Mouse (Mus musculus) left cerebral cortex, adult 6 months (tissue): Measurements from ENCODE around the gene Unc93b1. TPM values are rescaled to one million over a fixed set of nuclear protein-coding genes. Genes with fewer than 3 reads are reported as not detected.

Source experiments
- long read RNA-seq, 2 experiments: library from polyadenylated mRNA; unstranded; transcript quantifications; one replicate each; pipeline ENCODE4 v2.0.0; 2019 to 2020
- polyA plus RNA-seq: library from polyadenylated mRNA; unstranded; fragments of <200 nt; fragmentation: Nextera tagmentation; gene quantifications from 2 replicates; pipeline ENCODE4 v1.2.3, GENCODE M21; 2021

The Unc93b1 gene
- polyA plus RNA-seq, result 20.5 and 23.3 TPM in 2 replicates
- long read RNA-seq, experiment 1, transcript Unc93b1-203 (11 exons, 2,266 nt), result major isoform, 94 of 125 reads
- long read RNA-seq, experiment 1, transcript Unc93b1-202 (3 exons, 747 nt), result minor isoform, 12 of 125 reads
- long read RNA-seq, experiment 1, partial matches to known transcripts, result 4 of 125 reads
- long read RNA-seq, experiment 1, other reads (novel, unspliced or antisense), result 14 of 125 reads
- long read RNA-seq, experiment 2, transcript Unc93b1-203 (11 exons, 2,266 nt), result major isoform, 27 of 34 reads
- long read RNA-seq, experiment 2, partial matches to known transcripts, result 4 of 34 reads
- long read RNA-seq, experiment 2, other reads (novel, unspliced or antisense), result 3 of 34 reads

GRCm38 (mm10) chr19:3935032-3935895, at the start of gene Unc93b1:
Unc93b1 (plus strand) TSS chr19:3935186.

GRCm38 (mm10) chr19:3906795-3907786, 27.9 kb upstream of the Unc93b1 start, which contains the start of gene Tcirg1:
Tcirg1 (minus strand) TSS chr19:3907133.

DNA sequence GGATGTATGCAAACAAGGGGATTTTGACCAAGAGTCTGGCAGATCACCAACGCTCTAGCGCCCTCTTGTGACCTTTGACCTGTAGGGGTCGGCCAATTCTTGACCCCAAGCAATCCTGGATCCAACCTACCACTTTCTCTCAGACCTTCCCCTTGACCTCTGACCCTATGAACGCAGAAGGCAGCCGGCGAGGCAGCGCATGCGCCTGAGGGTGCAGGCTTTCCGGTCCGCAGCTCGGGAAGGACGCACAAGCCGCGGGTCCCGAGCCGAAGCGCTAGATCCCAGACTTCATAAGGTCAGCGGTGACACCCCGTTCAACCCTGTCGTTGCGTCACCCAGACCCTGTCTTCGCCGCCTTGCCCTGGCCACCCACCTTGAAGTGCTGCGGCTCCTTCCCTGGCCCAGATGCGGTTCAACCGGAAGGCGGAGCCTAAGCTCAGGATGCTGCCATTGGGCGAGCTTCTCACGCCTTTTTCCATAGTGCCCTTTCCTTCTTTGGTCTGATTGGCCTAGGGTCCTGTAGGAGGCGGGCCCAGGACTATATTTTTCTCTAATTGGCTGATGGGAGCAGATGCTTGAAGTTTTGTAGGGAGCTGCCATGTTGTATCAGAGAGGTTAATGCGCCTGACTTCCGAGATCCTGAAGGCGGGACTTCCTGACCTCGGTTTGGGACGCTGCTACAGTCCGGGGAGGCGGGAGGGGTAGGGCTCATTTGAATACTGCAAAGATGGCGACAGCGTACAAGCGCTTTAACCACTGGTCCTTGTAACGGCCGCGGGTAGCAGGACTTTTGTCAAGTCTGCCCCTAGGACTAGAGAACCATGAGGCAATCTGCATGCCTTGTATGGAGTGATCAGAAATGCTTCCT, 22.4 kb upstream of the Unc93b1 start, which contains the start of gene Ndufs8:
Ndufs8 (minus strand) TSS at position 438 of the 868 bp plus-strand sequence.

DNA sequence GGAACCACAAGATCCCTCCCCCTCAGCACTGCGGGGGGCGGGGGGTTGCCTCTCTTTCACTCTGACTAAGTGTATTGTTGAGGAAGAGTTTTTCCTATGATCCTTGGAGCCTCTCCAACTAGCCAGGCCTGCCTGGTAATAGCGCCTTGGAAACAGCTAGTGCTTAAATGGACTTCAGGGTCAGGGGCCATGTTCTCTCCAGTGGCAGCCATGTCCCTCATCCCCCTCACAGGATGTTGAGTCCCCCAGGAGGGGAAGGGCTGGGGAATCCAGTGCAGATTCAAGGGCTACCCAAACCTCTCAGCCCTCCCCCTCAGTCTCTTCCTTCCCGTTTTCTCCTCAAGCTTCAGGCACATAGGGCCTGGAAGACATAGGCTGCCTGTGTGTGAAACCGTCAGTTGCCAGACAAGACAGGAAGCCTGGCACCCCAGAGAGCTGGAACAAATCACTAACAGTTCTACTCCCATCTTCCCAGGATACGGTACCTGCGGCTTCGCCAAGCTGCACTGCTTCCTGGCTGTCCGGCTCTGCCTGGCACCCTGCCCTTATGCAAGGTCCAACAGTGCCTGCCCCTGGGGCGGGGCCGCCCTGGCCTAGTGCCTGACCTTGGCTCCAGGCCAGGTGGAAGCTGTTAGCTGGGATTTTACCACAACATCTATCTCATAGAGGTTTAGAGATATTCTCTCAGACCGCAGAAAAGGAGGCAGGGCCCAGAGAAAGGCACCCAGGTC, 5.6 kb upstream of the Unc93b1 start, which contains the start of gene Aldh3b1:
Aldh3b1 (minus strand) TSS at position 598 of the 731 bp plus-strand sequence.

GRCm38 (mm10) chr19:3958470-3958869, 23.5 kb downstream of the Unc93b1 start, which contains the start of gene Aldh3b3:
Aldh3b3 (plus strand) TSS chr19:3958645.

GRCm38 (mm10) chr19:3972229-3972628, 37.2 kb downstream of the Unc93b1 start, which contains the start of gene Aldh3b2:
Aldh3b2 (plus strand) TSS chr19:3972328.

GRCm38 (mm10) chr19:3986334-3986733, 51.3 kb downstream of the Unc93b1 start, which contains the start of gene Acy3:
Acy3 (plus strand) TSS chr19:3986570.

GRCm38 (mm10) chr19:3992416-3992815, 57.4 kb downstream of the Unc93b1 start, which contains the start of gene Tbx10:
Tbx10 (plus strand) TSS chr19:3992752.

Other genes starting within 250 kb of the Unc93b1 start
- 0.92 and 4.7 TPM in 2 replicates for gene Lrp5, start 248.6 kb upstream of the Unc93b1 start, polyA plus RNA-seq
- gene 1810055G02Rik, start 226.9 kb upstream of the Unc93b1 start, polyA plus RNA-seq, result 21.8 and 27.5 TPM in 2 replicates
- gene Kmt5b, start 167.8 kb upstream of the Unc93b1 start, polyA plus RNA-seq, result 7.1 and 11.4 TPM in 2 replicates
- gene Chka, start 83.4 kb upstream of the Unc93b1 start, polyA plus RNA-seq, result 15.9 and 22.7 TPM in 2 replicates
- gene Tcirg1, start 28.1 kb upstream of the Unc93b1 start, polyA plus RNA-seq, result 3.1 and 3.9 TPM in 2 replicates
- 579 and 589 TPM in 2 replicates for gene Ndufs8, start 22.4 kb upstream of the Unc93b1 start, polyA plus RNA-seq
- 6.4 and 6.9 TPM in 2 replicates for gene Aldh3b1, start 5.4 kb upstream of the Unc93b1 start, polyA plus RNA-seq
- gene Aldh3b3, start 23.5 kb downstream of the Unc93b1 start, polyA plus RNA-seq, result 0.13 TPM in 1 of 2 replicates, not detected in the other
- gene Aldh3b2, start 37.1 kb downstream of the Unc93b1 start, polyA plus RNA-seq, result 2.0 and 2.7 TPM in 2 replicates
- gene Acy3, start 51.4 kb downstream of the Unc93b1 start, polyA plus RNA-seq, result 3.2 and 3.9 TPM in 2 replicates
- not detected in 2 replicates for gene Tbx10, start 57.6 kb downstream of the Unc93b1 start, polyA plus RNA-seq
- gene Nudt8, start 65.4 kb downstream of the Unc93b1 start, polyA plus RNA-seq, result 21.4 and 23.0 TPM in 2 replicates
- gene Gm49405, start 65.4 kb downstream of the Unc93b1 start, polyA plus RNA-seq, result 0.13 and 0.21 TPM in 2 replicates
- gene Doc2g, start 68.1 kb downstream of the Unc93b1 start, polyA plus RNA-seq, result 2.1 and 3.3 TPM in 2 replicates
- gene Ndufv1, start 77.6 kb downstream of the Unc93b1 start, polyA plus RNA-seq, result 400 and 516 TPM in 2 replicates
- gene Gstp1, start 102.8 kb downstream of the Unc93b1 start, polyA plus RNA-seq, result 1,005 and 1,067 TPM in 2 replicates
- 2.2 and 7.2 TPM in 2 replicates for gene Gstp2, start 110.8 kb downstream of the Unc93b1 start, polyA plus RNA-seq
- gene Gstp3, start 124.4 kb downstream of the Unc93b1 start, polyA plus RNA-seq, result not detected in 2 replicates
- gene Cabp2, start 146.4 kb downstream of the Unc93b1 start, polyA plus RNA-seq, result not detected in 2 replicates
- 52.6 and 68.9 TPM in 2 replicates for gene Cdk2ap2, start 162.0 kb downstream of the Unc93b1 start, polyA plus RNA-seq
- gene Pitpnm1, start 164.8 kb downstream of the Unc93b1 start, polyA plus RNA-seq, result 53.9 and 65.8 TPM in 2 replicates
- gene Aip, start 190.7 kb downstream of the Unc93b1 start, polyA plus RNA-seq, result 168 and 240 TPM in 2 replicates
- gene Gpr152, start 204.6 kb downstream of the Unc93b1 start, polyA plus RNA-seq, result not detected in 2 replicates
- 0.06 and 0.11 TPM in 2 replicates for gene Cabp4, start 208.8 kb downstream of the Unc93b1 start, polyA plus RNA-seq
- gene Coro1b, start 213.4 kb downstream of the Unc93b1 start, polyA plus RNA-seq, result 87.0 and 103 TPM in 2 replicates
- gene Ptprcap, start 218.4 kb downstream of the Unc93b1 start, polyA plus RNA-seq, result 0.72 and 1.4 TPM in 2 replicates
- gene Rps6kb2, start 228.2 kb downstream of the Unc93b1 start, polyA plus RNA-seq, result 11.8 and 16.7 TPM in 2 replicates
- 4.2 and 4.3 TPM in 2 replicates for gene Carns1, start 240.3 kb downstream of the Unc93b1 start, polyA plus RNA-seq